ENCODE assay signal across 17 mouse cellular contexts in the genomic region with DNA sequence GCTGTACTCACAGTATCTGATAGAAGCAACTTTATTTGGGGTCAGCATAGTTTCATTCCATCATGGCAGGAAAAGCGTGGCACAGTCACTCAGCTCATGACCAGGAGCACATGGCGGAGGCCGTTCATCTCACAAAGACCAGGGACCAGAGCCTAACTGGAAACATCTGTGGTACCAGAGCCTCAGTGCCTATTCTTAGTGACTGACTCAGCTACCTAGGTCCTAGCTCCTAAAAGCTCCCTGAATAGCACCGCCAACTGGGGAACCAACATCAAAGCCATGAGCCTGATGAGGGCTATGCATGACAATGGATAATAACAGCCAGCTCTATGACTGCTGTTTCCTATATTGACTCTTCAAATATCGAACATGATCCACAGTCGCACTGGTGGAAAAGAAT.
"Had no signal": no experiment of that assay in that cellular context is flagged by ENCODE, and none has a peak within 500 bp of the region (broad histone marks: within the 10 kb centered on the region; RNA-seq: fewer than 3 reads in every experiment).

No protein-coding gene starts in this region.

- H3K9me3 ChIP-seq: liver, embryonic 12.5 days; liver, embryonic 15.5 days; lung, embryonic 15.5 days had no signal

- ATAC-seq: liver, embryonic 12.5 days had no signal

- H3K9ac ChIP-seq: limb, embryonic 13.5 days; liver, embryonic 12.5 days; liver, embryonic 15.5 days; lung, embryonic 15.5 days had no signal

- H3K4me1 ChIP-seq: liver, embryonic 12.5 days; liver, embryonic 15.5 days; lung, embryonic 15.5 days; megakaryocyte, embryonic 14.5 days had no signal

- DNase-seq: kidney, adult 18-20 months; kidney, adult 9 months; kidney, postnatal 25 days; liver; lung, adult 18-20 months; lung, postnatal 10 days; lung, postnatal 36 days; midbrain, embryonic 14.5 days; thymus, adult 18-20 months; thymus, postnatal 36 days had no signal

- H3K27me3 ChIP-seq: limb, embryonic 13.5 days; liver, embryonic 12.5 days; liver, embryonic 15.5 days; lung, embryonic 15.5 days had no signal

- H3K4me2 ChIP-seq: limb, embryonic 13.5 days; liver, embryonic 12.5 days; liver, embryonic 15.5 days; lung, embryonic 15.5 days; midbrain, embryonic 11.5 days had no signal

- H3K4me3 ChIP-seq: limb, embryonic 13.5 days; liver, embryonic 12.5 days; liver, embryonic 15.5 days; lung, embryonic 15.5 days; megakaryocyte, embryonic 14.5 days had no signal

- H3K36me3 ChIP-seq: limb, embryonic 13.5 days; liver, embryonic 12.5 days; liver, embryonic 15.5 days; lung, embryonic 15.5 days had no signal

- H3K27ac ChIP-seq: kidney, postnatal 0 days; limb, embryonic 13.5 days; liver, embryonic 12.5 days; liver, embryonic 15.5 days; lung, embryonic 15.5 days had no signal
